Mouse (Mus musculus): ENCODE results near the gene Sgsm1. TPM values are rescaled to one million over a fixed set of nuclear protein-coding genes. Genes with fewer than 3 reads are reported as not detected.
"Not testable (repeated sequence)": the region's sequence is repeated elsewhere in the genome, so short reads cannot be mapped to it uniquely, and the experiment has no call there.

Sgsm1 gene
- polyA plus RNA-seq, 1 experiment: 1.1 TPM

DNA sequence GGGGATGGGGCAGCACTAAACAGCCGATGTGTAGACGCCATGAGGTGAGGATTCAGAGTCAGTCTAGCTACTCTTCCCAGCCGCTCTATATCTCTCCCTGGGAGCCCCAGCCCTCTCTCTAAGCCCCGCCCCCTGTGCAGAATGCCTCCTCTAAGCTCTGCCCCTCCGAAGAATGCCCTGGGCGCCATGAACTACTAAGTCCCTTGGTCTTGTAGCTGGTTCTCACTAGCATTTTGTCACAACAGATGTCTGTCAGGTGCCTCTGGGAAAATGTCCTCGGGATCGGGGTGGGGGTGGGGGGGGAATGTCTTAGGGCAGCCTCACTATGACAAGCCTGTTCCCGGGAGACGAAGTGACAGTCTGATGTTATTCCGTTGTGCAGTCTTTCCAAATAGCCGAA is 37.0 kb upstream of the Sgsm1 start:
- no peak overlapping the region for H3K27ac ChIP-seq (ENCODE audit: insufficient read depth, low read length)
- TF ChIP-seq CTCF (IDR thresholded peaks at IDR 0.05; ENCODE audit: borderline replicate concordance, insufficient read depth, low read length) (no peak), POLR2A (IDR thresholded peaks at IDR 0.05; ENCODE audit: low read depth, low read length) (no peak)
- H3K4me1 ChIP-seq (ENCODE audit: control insufficient read depth, insufficient read depth, low read length): 0 out of 2 replicates have a peak, but pooled peaks cover 5% of the 10 kb centered on the region
- H3K4me3 ChIP-seq (ENCODE audit: insufficient read depth, low read length): no peak overlapping the region

GRCm38 (mm10) chr5:113346651-113347050 is 36.1 kb upstream of the Sgsm1 start:
- H3K4me1 ChIP-seq (ENCODE audit: control insufficient read depth, insufficient read depth, low read length): not testable (repeated sequence)

GRCm38 (mm10) chr5:113345781-113346180 is 35.2 kb upstream of the Sgsm1 start:
- TF ChIP-seq POLR2A (IDR thresholded peaks at IDR 0.05; ENCODE audit: low read depth, low read length) (no peak), CTCF (IDR thresholded peaks at IDR 0.05; ENCODE audit: borderline replicate concordance, insufficient read depth, low read length) (no peak)
- H3K4me1 ChIP-seq (ENCODE audit: control insufficient read depth, insufficient read depth, low read length): 0 out of 2 replicates have a peak, but pooled peaks cover 5% of the 10 kb centered on the region
- no peak overlapping the region for H3K27ac ChIP-seq (ENCODE audit: insufficient read depth, low read length)
- H3K4me3 ChIP-seq (ENCODE audit: insufficient read depth, low read length): no peak overlapping the region

More at GRCm38 (mm10) chr5:113346651-113347050, 36.1 kb upstream of the Sgsm1 start:
- not testable (repeated sequence) for H3K4me3 ChIP-seq (ENCODE audit: insufficient read depth, low read length); H3K27ac ChIP-seq (ENCODE audit: insufficient read depth, low read length)

GRCm38 (mm10) chr5:113344635-113345386 is 34.2 kb upstream of the Sgsm1 start:
- Histone ChIP-seq H3K4me1 (ENCODE audit: control insufficient read depth, insufficient read depth, low read length) (0 out of 2 replicates have a peak, but pooled peaks cover 5% of the 10 kb centered on the region), H3K27ac (ENCODE audit: insufficient read depth, low read length) (no peak overlapping the region), H3K4me3 (ENCODE audit: insufficient read depth, low read length) (no peak overlapping the region)
- TF ChIP-seq POLR2A (IDR thresholded peaks at IDR 0.05; ENCODE audit: low read depth, low read length) (no peak), CTCF (IDR thresholded peaks at IDR 0.05; ENCODE audit: borderline replicate concordance, insufficient read depth, low read length) (no peak)

GRCm38 (mm10) chr5:113336281-113336680 is 25.7 kb upstream of the Sgsm1 start:
- Histone ChIP-seq H3K4me3 (ENCODE audit: insufficient read depth, low read length) (no peak overlapping the region), H3K4me1 (ENCODE audit: control insufficient read depth, insufficient read depth, low read length) (no peaks in the 10 kb centered on the region), H3K27ac (ENCODE audit: insufficient read depth, low read length) (no peak overlapping the region)
- no peak for TF ChIP-seq POLR2A (IDR thresholded peaks at IDR 0.05; ENCODE audit: low read depth, low read length)
- no peak for TF ChIP-seq CTCF (IDR thresholded peaks at IDR 0.05; ENCODE audit: borderline replicate concordance, insufficient read depth, low read length)

DNA sequence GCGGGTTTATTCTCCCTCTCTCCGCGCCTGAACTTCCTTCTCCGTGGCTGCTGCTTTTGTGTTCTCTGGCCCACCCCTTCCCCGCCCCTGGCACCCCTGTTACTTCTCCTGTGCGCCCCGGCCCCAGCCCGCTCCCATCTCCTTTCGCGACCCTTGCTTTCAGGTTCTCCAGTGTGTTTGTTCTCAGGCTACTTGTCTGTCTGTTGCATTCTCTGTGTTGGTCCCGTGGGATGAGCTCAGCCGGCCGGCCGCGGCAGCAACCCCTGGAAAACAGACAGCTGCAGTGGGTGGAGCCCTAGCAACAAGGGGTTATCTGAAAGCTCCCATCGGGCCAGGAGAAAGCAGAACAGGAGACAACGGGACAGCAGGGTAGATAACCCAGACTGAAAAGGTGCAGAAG is 25.1 kb upstream of the Sgsm1 start:
- TF ChIP-seq POLR2A (IDR thresholded peaks at IDR 0.05; ENCODE audit: low read depth, low read length) (no peak), CTCF (IDR thresholded peaks at IDR 0.05; ENCODE audit: borderline replicate concordance, insufficient read depth, low read length) (no peak)
- Histone ChIP-seq H3K4me1 (ENCODE audit: control insufficient read depth, insufficient read depth, low read length) (no peaks in the 10 kb centered on the region), H3K4me3 (ENCODE audit: insufficient read depth, low read length) (no peak overlapping the region), H3K27ac (ENCODE audit: insufficient read depth, low read length) (no peak overlapping the region)

DNA sequence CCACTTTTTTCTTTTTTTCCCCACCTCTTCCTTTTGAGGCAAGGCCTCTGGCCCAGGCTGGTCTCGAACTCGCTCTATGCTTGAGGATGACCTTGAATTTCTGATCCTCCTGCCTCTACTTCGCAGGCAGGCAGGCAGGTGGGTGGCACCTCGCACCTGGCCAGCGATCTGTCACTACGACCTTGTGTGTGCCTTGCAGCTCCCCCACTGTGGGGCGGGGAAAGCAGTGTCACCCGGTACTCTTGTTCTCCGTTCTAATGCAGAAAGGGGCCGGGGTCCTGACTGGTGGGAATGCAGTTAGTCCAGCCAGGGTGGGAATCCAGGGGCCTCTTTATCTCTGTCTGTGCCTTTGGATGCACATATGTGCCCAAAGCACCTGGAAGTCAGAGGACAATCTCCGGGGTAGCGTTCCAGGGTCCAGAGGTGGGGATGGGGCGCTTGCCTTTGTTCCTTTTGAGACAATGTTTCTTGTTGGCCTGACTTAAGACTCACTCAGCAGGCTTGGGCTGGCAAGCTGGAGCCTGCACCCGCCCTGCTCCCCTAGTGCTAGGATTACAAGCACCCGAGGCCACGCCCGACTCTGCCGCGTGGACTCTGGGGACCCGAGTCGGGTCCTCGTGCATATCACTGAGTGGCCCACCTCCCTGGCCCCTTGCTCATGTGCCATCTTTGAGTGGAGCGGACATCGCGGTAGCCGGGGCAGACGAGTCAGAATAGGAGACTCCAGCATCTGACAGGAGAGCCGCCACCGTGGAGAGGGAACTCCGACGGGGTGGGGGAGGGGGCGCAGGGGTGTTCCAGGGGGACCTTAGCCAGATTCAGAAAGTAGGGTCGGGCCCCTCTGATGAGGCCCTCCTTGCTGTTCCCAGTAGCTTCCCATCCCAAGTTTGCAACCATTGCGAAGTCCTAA is 24.3 kb upstream of the Sgsm1 start:
- no peak for TF ChIP-seq CTCF (IDR thresholded peaks at IDR 0.05; ENCODE audit: borderline replicate concordance, insufficient read depth, low read length)
- Histone ChIP-seq H3K27ac (ENCODE audit: insufficient read depth, low read length) (no peak overlapping the region), H3K4me3 (ENCODE audit: insufficient read depth, low read length) (no peak overlapping the region), H3K4me1 (ENCODE audit: control insufficient read depth, insufficient read depth, low read length) (no peaks in the 10 kb centered on the region)

- Histone ChIP-seq H3K4me3 (ENCODE audit: insufficient read depth, low read length) (no peak overlapping the region), H3K4me1 (ENCODE audit: control insufficient read depth, insufficient read depth, low read length) (no peaks in the 10 kb centered on the region), H3K27ac (ENCODE audit: insufficient read depth, low read length) (no peak overlapping the region)
- TF ChIP-seq POLR2A (IDR thresholded peaks at IDR 0.05; ENCODE audit: low read depth, low read length): no peak
- no peak for TF ChIP-seq CTCF (IDR thresholded peaks at IDR 0.05; ENCODE audit: borderline replicate concordance, insufficient read depth, low read length)
Observed at GRCm38 (mm10) chr5:113332899-113333298, 22.3 kb upstream of the Sgsm1 start.

DNA sequence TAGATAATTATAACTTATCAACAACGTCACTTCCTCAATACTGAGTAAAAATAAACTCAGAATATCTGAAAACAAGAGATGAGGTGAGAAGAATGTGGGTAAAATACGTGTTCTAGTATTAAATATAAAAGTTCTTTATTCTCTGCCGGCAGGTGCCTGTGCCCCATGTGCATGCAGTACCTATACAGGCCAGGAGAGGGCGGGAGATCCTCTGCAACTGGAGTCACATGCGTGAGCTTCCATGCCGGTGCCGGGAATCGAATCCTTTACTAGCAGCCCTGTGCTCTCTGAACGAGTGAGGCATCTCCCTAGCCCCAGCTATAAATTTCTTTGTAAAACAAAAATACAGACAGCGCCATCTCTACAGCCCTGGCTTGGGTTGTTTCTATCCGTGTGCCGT is 21.7 kb upstream of the Sgsm1 start:
- Histone ChIP-seq H3K4me1 (ENCODE audit: control insufficient read depth, insufficient read depth, low read length) (no peaks in the 10 kb centered on the region), H3K27ac (ENCODE audit: insufficient read depth, low read length) (no peak overlapping the region), H3K4me3 (ENCODE audit: insufficient read depth, low read length) (no peak overlapping the region)
- TF ChIP-seq CTCF (IDR thresholded peaks at IDR 0.05; ENCODE audit: borderline replicate concordance, insufficient read depth, low read length) (peak; percentile 18; the same call in 1 of the 2 replicates), POLR2A (IDR thresholded peaks at IDR 0.05; ENCODE audit: low read depth, low read length) (no peak)

GRCm38 (mm10) chr5:113330202-113330601 is 19.6 kb upstream of the Sgsm1 start:
- Histone ChIP-seq H3K4me1 (ENCODE audit: control insufficient read depth, insufficient read depth, low read length) (no peaks in the 10 kb centered on the region), H3K4me3 (ENCODE audit: insufficient read depth, low read length) (no peak overlapping the region), H3K27ac (ENCODE audit: insufficient read depth, low read length) (no peak overlapping the region)
- no peak for TF ChIP-seq POLR2A (IDR thresholded peaks at IDR 0.05; ENCODE audit: low read depth, low read length)
- no peak for TF ChIP-seq CTCF (IDR thresholded peaks at IDR 0.05; ENCODE audit: borderline replicate concordance, insufficient read depth, low read length)
